Mouse (Mus musculus): ENCODE results near the gene Gm28047.

- no peak for TF ChIP-seq CTCF (IDR thresholded peaks at IDR 0.05; ENCODE audit: insufficient read depth, low read depth, low read length)
- no peak for TF ChIP-seq POLR2A (IDR thresholded peaks at IDR 0.05; ENCODE audit: insufficient read depth, low read depth, low read length)
These were observed 98.5 kb downstream of the Gm28047 start for GRCm38 (mm10) chr15:102526111-102527002.

Measured in olfactory bulb, adult 2 months (tissue).